Mouse (Mus musculus) forebrain, embryonic 12.5 days (tissue): ENCODE measurements around the gene Defb23. TPM values are rescaled to one million over a fixed set of nuclear protein-coding genes. Genes with fewer than 3 reads are reported as not detected.

ENCODE experiments used
- polyA plus RNA-seq: library from polyadenylated mRNA; unstranded; fragments of >200 nt; fragmentation: Nextera tagmentation; extraction: Ambion mirVana; gene quantifications from 2 replicates; pipeline ENCODE4 v1.2.1, GENCODE M21; 2016

The Defb23 gene
- polyA plus RNA-seq, 1 experiment from 2014 or later: not detected

Other genes starting within 250 kb of the Defb23 start
- gene Csnk2a1, start 237.8 kb downstream of the Defb23 start, polyA plus RNA-seq: 101 and 104 TPM in 2 replicates
- gene Tbc1d20, start 170.8 kb downstream of the Defb23 start, polyA plus RNA-seq: 32.3 and 34.8 TPM in 2 replicates
- gene Rbck1, start 132.0 kb downstream of the Defb23 start, polyA plus RNA-seq: 93.1 and 98.4 TPM in 2 replicates
- gene Trib3, start 120.6 kb downstream of the Defb23 start, polyA plus RNA-seq: 1.6 and 2.8 TPM in 2 replicates
- gene Nrsn2, start 88.0 kb downstream of the Defb23 start, polyA plus RNA-seq: 11.1 and 12.4 TPM in 2 replicates
- gene Sox12, start 66.6 kb downstream of the Defb23 start, polyA plus RNA-seq: 16.3 and 19.3 TPM in 2 replicates
- gene Zcchc3, start 49.6 kb downstream of the Defb23 start, polyA plus RNA-seq: 55.2 and 55.9 TPM in 2 replicates
- gene 6820408C15Rik, start 49.0 kb downstream of the Defb23 start, polyA plus RNA-seq: 1.2 and 1.7 TPM in 2 replicates
- gene Defb20, start 12.4 kb upstream of the Defb23 start, polyA plus RNA-seq: not detected in 2 replicates
- not detected in 2 replicates for gene Defb22, start 25.5 kb upstream of the Defb23 start, polyA plus RNA-seq
- not detected in 2 replicates for gene Defb26, start 47.1 kb upstream of the Defb23 start, polyA plus RNA-seq
- gene Defb28, start 53.6 kb upstream of the Defb23 start, polyA plus RNA-seq: not detected in 2 replicates
- gene Defb29, start 75.5 kb upstream of the Defb23 start, polyA plus RNA-seq: not detected in 2 replicates
- gene Gm17416, start 104.7 kb upstream of the Defb23 start, polyA plus RNA-seq: not detected in 2 replicates
- not detected in 2 replicates for gene Defb21, start 108.1 kb upstream of the Defb23 start, polyA plus RNA-seq
- gene Defb19, start 115.7 kb upstream of the Defb23 start, polyA plus RNA-seq: not detected in 2 replicates
- not detected in 2 replicates for gene Defb45, start 134.8 kb upstream of the Defb23 start, polyA plus RNA-seq
- gene Defb36, start 139.7 kb upstream of the Defb23 start, polyA plus RNA-seq: not detected in 2 replicates
- not detected in 2 replicates for gene Defb25, start 158.4 kb upstream of the Defb23 start, polyA plus RNA-seq
- 0.26 and 0.38 TPM in 2 replicates for gene Rem1, start 162.3 kb upstream of the Defb23 start, polyA plus RNA-seq
- gene H13, start 204.8 kb upstream of the Defb23 start, polyA plus RNA-seq: 128 and 131 TPM in 2 replicates
- gene Mcts2, start 222.4 kb upstream of the Defb23 start, polyA plus RNA-seq: 39.5 and 41.2 TPM in 2 replicates